Mouse (Mus musculus): Measurements from ENCODE around the gene Pabpn1. TPM values are rescaled to one million over a fixed set of nuclear protein-coding genes. Genes with fewer than 3 reads are reported as not detected.

Gene Pabpn1
- polyA plus RNA-seq (2012; fragmentation: generic; extraction: Trizol): 100 to 1,000 TPM in 1 of 2 experiments, 10 to 100 TPM in 1; 99.1 to 108 TPM

GRCm38 (mm10) chr14:54892200-54892599, at the start of gene Pabpn1:
Gene Pabpn1, plus strand, starts transcription at chr14:54892500.

GRCm38 (mm10) chr14:54870861-54871260, 21.4 kb upstream of the Pabpn1 start, which contains the start of gene Homez:
Gene Homez, minus strand, starts transcription at chr14:54870961.

DNA sequence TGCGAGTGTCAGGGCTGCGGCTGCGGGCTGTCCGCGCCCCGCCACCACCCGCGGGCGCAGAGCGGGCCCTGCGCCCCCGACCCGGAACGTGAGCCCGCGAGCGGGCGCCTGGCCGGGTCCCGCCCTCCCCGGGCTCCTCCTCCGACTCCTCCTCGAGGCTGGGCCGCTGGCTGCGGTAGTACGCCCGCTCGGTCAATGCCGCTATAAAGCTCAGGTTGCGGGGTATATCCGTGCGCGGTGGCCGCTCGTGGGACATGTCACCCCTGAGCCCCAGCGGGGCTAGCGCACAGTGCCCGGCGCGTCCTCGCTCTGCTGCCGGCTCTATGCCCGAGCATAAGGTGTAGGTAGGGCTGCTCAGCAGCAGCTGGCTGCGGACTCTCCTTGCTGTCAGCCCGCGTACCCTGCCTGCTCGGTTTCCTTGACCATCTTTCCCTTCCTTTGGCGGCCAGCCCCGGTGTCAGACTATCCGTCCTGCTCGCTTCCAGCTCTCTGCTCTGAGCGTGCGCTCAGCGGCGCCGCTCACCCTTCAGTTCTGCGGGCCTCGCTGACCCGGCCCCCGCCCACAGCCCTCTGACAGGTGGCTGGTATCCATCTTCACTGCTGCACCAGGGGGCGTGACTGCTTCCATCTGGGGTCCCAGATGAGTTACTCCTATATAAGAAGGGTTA, 15.1 kb upstream of the Pabpn1 start, which contains the start of gene Ppp1r3e:
Gene Ppp1r3e (minus strand): TSS at position 503 of the 668 bp plus-strand sequence.

DNA sequence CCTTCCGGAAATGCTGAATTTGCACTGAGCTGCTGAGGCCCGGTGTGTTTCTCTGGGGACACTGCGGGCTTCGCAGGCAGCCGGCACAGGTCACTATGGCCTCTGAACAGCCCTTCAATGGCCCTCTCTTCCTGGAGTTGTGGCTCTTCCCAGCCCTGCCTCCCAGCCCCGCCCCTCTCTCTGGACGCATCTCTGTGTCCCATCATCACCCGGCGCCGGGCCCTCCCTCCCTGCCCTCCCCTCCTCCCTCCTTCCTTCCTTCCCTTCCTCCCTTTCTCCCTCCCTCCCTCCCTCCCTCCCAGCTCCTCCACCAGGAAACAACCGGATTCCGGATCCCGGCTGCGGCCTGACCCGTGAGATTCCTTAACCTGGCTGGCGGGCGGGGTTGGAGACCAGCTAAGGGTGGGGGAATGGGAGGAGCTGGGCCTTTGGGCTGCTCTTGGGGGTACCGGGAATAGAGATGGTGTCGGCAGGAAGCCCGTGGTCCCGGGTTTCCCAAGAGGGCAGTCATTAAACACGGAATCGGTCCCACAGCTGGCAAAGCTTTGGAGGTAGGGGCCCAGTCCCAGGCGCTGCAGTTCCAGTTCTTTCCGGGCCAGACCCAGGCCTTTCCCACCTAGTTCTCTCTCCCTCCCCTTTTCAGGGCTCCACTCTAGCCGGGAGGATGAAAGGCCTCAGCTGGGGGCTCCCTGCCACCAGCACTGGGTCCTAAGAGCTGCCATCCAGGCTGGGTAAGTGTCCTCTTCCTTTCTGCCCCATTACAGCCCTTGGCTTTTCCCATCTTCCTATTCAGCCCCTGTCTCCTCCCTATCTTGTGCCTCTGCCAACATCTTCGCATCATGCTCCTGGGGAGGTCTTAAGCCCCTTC, 8.9 kb upstream of the Pabpn1 start, which contains the start of the genes Bcl2l2 and Gm20521:
Gene Bcl2l2 (plus strand): TSS at position 224 of the 868 bp plus-strand sequence.
Gene Gm20521 (plus strand): TSS at position 288 of the 868 bp plus-strand sequence.

DNA sequence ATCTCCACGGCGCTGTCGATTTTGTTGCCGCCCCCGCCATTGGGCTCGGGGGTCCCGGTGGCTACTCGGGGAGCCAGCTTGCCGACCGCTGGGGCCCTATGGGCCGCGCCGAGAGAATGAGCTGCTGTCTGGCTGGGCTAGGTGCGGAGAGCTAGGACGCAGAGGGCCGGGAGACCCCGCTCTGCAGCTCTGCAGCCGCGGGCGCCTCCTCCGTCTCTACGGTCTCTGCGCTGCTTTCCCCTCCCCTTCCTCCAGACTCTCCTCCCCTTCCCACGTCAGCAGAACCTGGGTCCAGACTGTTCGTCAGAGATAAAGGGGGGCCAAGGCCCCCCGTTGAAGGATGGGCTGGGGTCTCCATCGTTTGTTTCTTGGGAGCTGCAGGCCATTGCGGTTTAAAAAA, 20.6 kb downstream of the Pabpn1 start, which contains the start of gene Slc22a17:
Gene Slc22a17 (minus strand): TSS at position 247 of the 400 bp plus-strand sequence.

DNA sequence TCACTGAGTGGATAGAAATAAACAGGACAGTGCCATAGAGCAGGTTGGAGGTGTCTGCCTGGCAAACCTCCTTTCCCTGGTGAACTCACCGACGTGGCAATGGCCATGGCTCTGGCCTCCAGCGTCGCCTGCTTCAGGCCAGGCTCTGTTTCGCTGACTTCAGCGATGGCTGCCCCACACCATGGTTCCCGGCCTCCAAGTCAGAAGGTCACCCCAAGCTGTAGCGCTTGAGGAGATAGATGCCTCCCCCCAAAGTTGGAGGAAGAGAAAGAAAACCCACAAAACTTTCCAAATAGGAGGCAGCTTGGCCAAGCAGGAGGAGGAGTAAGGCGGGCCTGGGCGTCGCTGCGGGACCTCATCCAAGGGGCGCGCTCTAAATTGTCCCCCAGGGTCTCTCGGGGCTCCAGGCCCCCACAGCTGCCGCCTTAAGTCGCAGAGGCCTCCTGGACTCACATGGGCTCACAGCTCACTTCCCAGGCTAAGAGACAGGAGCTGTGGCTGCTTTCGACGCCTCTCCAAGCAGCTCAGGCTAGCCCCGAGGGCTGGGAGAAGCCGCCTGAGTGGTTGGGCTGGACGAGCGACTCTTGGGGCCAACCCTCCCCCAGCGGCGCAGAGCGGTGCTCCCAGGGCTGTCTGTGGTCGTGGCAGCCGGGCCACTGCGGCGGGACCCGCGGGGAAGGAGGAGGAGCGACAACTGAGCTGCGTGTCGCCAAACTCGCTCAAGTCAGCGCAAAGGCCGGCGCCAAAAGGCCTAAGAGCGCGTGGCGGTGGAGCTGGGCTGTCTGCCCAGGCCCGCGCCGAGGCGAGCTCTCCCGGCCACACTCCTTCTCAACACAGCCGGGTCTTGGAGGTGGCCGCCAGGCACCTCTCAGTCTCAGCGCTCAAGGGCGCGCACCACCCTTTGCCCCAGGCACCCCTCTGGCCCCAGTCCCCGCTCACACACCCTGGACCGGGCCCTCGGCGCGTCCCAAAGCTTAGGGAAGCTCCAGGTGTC, 33.3 kb downstream of the Pabpn1 start, which contains the start of gene Efs:
Gene Efs (minus strand): TSS at position 778 of the 994 bp plus-strand sequence.

DNA sequence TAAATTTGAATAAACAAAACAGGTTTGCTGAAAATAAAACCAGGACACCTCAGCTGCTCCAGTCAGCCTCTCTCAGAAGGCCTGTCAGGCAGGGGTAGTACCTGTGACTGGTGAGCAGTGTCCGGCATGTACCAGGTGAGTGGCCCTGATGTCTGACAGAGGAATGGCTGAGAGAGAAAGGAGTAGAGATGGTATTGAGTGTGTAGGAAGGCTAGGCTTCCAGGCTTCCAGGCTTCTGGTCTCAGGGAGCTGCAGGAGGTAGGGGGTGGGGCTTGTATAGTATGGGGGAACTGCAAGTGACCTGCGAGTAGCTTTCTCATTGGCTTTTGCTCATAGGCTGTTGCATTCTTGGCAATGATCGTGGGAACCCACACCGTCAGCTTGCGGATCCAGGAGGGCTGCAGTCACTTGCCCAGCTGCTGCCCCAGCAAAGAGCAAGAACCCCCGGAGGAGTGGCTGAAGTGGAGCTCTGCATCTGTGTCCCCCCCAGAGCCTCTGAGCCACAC, 40.4 kb downstream of the Pabpn1 start, which contains the start of gene Il25:
Gene Il25 (plus strand): TSS at position 51 of the 506 bp plus-strand sequence.

GRCm38 (mm10) chr14:54935904-54936830, 43.9 kb downstream of the Pabpn1 start, which contains the start of gene Cmtm5:
Gene Cmtm5, plus strand, starts transcription at chr14:54936261.

Other genes starting within 250 kb of the Pabpn1 start
- 10 to 100 TPM in 1 of 2 experiments, 1 to 10 TPM in 1; 7.4 to 30.1 TPM for gene 1700123O20Rik, start 206.3 kb upstream of the Pabpn1 start, polyA plus RNA-seq (2012; fragmentation: generic; extraction: Trizol)
- 10 to 100 TPM; 31.4 to 94.4 TPM for gene Acin1, start 205.6 kb upstream of the Pabpn1 start, polyA plus RNA-seq (2012; fragmentation: generic; extraction: Trizol)
- under 1 TPM in 1 of 2 experiments, not detected in 1; 0.06 TPM for gene Gm29776, start 193.7 kb upstream of the Pabpn1 start, polyA plus RNA-seq (2012; fragmentation: generic; extraction: Trizol)
- not detected for gene Cebpe, start 180.3 kb upstream of the Pabpn1 start, polyA plus RNA-seq (2012; fragmentation: generic; extraction: Trizol)
- gene Slc7a8, start 110.6 kb upstream of the Pabpn1 start, polyA plus RNA-seq (2012; fragmentation: generic; extraction: Trizol): under 1 TPM in 1 of 2 experiments, not detected in 1; 0.01 TPM
- not detected for gene Rnf212b, start 78.4 kb upstream of the Pabpn1 start, polyA plus RNA-seq (2012; fragmentation: generic; extraction: Trizol)
- gene Homez, start 21.5 kb upstream of the Pabpn1 start, polyA plus RNA-seq (2012; fragmentation: generic; extraction: Trizol): 1 to 10 TPM in 1 of 2 experiments, under 1 TPM in 1; 0.33 to 2.6 TPM
- gene Ppp1r3e, start 14.9 kb upstream of the Pabpn1 start, polyA plus RNA-seq (2012; fragmentation: generic; extraction: Trizol): under 1 TPM; 0.53 to 0.73 TPM
- gene Bcl2l2, start 9.1 kb upstream of the Pabpn1 start, polyA plus RNA-seq (2012; fragmentation: generic; extraction: Trizol): 10 to 100 TPM in 1 of 2 experiments, 1 to 10 TPM in 1; 2.4 to 13.8 TPM
- gene Gm20521, start 9.1 kb upstream of the Pabpn1 start, polyA plus RNA-seq (2012; fragmentation: generic; extraction: Trizol): 1 to 10 TPM in 1 of 2 experiments, under 1 TPM in 1; 0.08 to 1.2 TPM
- under 1 TPM; 0.01 to 0.37 TPM for gene Slc22a17, start 20.6 kb downstream of the Pabpn1 start, polyA plus RNA-seq (2012; fragmentation: generic; extraction: Trizol)
- gene Efs, start 33.6 kb downstream of the Pabpn1 start, polyA plus RNA-seq (2012; fragmentation: generic; extraction: Trizol): under 1 TPM in 1 of 2 experiments, not detected in 1; 0.05 TPM
- not detected for gene Il25, start 40.2 kb downstream of the Pabpn1 start, polyA plus RNA-seq (2012; fragmentation: generic; extraction: Trizol)
- not detected for gene Cmtm5, start 43.8 kb downstream of the Pabpn1 start, polyA plus RNA-seq (2012; fragmentation: generic; extraction: Trizol)
- not detected for gene Myh6, start 74.4 kb downstream of the Pabpn1 start, polyA plus RNA-seq (2012; fragmentation: generic; extraction: Trizol)
- gene Gm17428, start 84.4 kb downstream of the Pabpn1 start, polyA plus RNA-seq (2012; fragmentation: generic; extraction: Trizol): not detected
- under 1 TPM; 0.05 to 0.07 TPM for gene Myh7, start 102.1 kb downstream of the Pabpn1 start, polyA plus RNA-seq (2012; fragmentation: generic; extraction: Trizol)
- gene Ngdn, start 123.0 kb downstream of the Pabpn1 start, polyA plus RNA-seq (2012; fragmentation: generic; extraction: Trizol): 10 to 100 TPM; 11.8 to 40.7 TPM
- gene Zfhx2, start 199.8 kb downstream of the Pabpn1 start, polyA plus RNA-seq (2012; fragmentation: generic; extraction: Trizol): under 1 TPM; 0.08 to 0.59 TPM
- 10 to 100 TPM in 1 of 2 experiments, 1 to 10 TPM in 1; 3.1 to 11.9 TPM for gene Thtpa, start 202.3 kb downstream of the Pabpn1 start, polyA plus RNA-seq (2012; fragmentation: generic; extraction: Trizol)
- gene Ap1g2, start 214.1 kb downstream of the Pabpn1 start, polyA plus RNA-seq (2012; fragmentation: generic; extraction: Trizol): 1 to 10 TPM; 4.9 to 6.1 TPM
- under 1 TPM in 1 of 2 experiments, not detected in 1; 0.01 TPM for gene Jph4, start 224.4 kb downstream of the Pabpn1 start, polyA plus RNA-seq (2012; fragmentation: generic; extraction: Trizol)